Mouse (Mus musculus) heart, adult 9 months (tissue): ENCODE data around the gene Pla2g5.
"Not testable (repeated sequence)": the region's sequence is repeated elsewhere in the genome, so short reads cannot be mapped to it uniquely, and the experiment has no call there.

Source experiments
- DNase-seq, 2 experiments: peaks; one replicate each; pipeline ENCODE4 v3.0.0; 2022; ENCODE audit warnings: low spot score in 2 of 2

Pla2g5 gene

DNA sequence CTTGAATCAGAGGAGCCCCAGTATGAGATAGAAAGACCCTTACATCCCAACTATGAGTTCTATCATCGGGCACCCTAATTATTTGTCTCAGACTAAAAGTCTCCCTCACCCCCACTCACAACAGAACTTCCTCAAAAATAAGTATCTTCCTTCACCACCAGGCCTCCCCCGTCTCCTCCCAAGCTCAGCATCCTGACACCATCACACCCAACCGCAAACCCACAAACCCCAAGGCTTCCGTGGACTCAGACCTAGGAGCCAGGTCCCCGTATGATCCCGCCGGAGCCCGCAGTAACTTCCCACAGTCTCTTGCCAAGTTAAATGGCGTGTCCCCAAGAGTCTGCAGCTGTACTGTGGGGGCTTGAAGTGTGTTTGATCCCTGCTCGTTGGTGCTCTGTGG, 5.7 kb downstream of the Pla2g5 start:
- no peak for DNase-seq

DNA sequence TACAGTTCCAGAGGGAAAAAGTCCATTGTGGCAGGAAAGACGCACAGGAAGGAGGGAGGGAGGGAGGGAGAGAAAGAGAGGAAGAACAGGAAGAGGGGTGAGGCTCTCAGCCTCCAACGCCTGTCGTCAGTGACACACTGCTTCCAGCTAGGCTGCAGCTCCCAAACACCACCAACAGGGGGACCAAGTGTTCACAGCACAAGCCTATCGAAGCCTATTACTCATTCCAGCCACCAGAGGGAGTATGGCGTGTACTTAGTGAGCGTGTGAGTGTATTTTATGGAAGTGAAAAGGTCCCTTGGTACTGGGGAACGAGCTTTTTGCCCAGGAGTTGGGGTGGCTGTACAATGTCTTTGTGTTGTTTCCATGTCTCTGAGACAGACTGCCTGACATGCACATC, 6.8 kb downstream of the Pla2g5 start:
- DNase-seq = peak in 1 of 2 experiments; percentile 28

DNA sequence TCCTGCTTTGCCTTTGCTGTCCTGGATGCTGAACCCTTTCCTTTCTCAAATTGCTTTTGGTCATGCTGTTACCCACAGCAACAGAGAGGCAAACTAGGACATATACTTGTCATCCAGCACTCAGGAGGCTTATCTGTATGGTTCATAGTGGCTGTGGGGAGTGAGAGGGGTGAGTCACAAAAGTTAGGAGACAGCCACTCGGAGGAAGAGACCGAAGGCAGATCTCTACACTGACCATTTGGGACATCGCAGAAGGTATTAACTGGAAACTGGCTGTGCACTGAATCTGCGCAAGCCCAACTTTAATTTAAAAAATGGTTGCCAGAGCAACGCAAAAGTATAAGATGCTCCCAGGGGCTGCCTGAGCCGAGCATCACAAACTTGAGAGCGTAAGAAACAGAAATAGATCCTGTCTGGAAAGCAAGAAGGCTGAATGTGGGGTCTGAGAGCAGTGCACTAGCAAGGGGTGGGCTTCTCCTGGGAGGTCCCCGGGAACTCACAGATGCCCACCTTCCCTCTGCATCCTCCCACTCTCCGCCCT, 8.1 kb downstream of the Pla2g5 start:
- DNase-seq = no peak

DNA sequence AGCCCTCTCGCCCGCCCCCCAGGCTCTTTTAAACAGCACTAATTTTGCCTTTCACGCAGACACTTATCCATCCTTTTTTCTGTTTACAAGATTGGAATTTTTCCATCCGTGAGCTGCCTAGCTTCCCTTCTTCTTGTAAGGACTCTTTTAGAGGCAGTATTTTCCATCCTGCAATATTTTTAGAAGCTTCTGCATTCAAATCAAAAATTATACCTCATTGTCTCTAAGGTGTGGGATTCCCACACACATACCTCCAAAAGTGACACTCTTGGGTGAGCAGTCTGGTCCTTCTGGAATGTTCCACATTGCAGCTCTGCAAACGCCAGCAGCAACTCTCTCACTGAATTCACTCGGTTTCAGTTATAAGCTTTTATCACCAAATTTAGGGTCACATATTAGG, 10.3 kb downstream of the Pla2g5 start:
- DNase-seq = no peak

DNA sequence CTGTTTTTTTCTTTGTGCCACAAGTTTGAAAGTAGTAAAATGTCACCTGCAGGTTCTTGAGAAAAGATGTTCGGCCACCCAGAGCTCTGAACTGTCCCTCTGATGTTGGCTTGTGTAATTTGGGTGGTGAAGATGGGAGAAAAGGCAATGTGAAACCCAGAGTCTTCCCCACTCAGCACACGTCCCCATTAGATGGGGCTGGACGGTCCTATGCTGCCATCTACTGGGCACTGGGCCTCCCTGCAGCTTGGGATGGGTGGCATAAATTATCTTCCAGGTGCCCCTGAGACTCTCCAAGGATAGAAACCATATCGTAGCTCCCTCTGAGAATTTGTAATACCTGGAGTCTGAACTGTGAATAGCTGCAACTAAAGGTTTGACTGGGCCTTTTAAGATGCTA, 11.8 kb downstream of the Pla2g5 start:
- DNase-seq = peak; percentile 24 to 56

DNA sequence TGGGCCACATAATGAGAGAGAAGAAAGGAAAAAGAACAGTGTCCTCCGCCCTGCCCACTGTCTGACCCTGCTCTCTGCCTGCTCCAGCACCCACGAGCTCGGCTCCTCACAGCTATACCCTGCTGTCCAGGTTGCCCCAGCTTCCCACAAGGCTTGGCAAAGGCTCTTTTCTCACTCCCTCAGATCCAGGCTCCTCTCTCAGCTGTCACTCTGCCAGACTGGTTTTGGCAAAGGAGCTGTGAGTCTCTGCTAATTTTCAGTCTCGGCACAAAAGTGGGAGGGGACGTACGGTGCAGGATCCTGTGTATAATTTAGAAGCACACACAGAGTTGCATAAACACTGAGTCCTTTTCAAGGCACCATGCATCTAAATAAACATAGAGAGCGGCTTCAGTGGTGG, 21.9 kb downstream of the Pla2g5 start:
- DNase-seq = no peak

DNA sequence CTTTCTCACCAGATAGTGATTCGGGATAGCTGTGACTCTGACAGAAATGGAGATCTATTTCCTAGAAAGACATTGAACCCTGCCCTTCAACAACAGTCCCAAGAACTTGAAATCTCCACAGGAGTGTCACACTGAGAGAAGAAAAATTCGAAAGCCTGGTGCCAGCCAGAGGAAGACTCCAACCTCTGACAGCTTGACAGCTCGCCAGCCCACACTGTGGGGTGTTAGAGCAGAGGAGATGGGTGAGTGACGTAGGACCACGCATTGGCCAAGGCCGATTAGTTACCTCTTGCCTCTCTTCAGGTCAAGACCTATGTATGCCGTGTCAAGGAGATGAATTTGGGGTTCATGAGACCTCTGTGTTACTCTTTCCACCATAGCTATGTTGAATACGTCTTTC, 22.6 kb downstream of the Pla2g5 start:
- no peak for DNase-seq

DNA sequence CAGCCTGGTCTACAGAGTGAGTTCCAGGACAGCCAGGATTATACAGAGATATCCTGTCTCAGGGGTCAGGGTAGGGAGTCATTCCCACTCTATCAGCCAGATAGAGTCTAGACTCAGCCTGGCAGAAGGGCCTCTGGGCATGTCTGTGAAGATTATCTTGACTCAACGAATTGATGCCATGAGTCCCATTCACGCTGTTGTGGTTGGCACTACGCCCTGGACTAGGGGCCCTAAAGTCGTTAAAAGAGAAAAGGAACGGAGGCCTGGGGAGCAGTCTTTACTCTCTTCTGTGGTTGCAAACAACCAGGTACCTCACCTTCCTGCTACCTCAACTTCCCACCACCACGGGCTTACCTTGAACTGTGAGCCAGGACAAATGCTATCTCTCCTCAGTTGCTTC, 23.5 kb downstream of the Pla2g5 start:
- DNase-seq = no peak

DNA sequence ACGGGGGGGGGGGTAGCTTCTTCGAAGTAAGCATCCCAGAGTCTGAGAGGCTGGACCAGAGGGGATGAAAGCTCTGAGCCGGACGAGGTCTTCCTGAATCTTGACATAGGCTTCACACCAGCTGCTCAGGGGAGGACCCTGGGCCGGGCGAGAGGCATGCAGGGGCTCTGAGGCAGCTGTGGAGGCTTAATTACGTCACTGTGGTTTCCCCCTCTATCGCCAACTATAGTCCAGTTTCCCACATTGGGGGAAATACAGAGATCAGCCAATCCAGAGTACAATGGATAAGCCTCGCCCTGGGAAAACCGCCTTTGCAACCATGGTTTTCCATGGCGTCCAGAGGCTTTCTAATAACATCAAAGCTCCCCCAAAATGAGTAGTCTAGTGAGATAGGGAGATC, 36.1 kb downstream of the Pla2g5 start:
- DNase-seq = no peak

DNA sequence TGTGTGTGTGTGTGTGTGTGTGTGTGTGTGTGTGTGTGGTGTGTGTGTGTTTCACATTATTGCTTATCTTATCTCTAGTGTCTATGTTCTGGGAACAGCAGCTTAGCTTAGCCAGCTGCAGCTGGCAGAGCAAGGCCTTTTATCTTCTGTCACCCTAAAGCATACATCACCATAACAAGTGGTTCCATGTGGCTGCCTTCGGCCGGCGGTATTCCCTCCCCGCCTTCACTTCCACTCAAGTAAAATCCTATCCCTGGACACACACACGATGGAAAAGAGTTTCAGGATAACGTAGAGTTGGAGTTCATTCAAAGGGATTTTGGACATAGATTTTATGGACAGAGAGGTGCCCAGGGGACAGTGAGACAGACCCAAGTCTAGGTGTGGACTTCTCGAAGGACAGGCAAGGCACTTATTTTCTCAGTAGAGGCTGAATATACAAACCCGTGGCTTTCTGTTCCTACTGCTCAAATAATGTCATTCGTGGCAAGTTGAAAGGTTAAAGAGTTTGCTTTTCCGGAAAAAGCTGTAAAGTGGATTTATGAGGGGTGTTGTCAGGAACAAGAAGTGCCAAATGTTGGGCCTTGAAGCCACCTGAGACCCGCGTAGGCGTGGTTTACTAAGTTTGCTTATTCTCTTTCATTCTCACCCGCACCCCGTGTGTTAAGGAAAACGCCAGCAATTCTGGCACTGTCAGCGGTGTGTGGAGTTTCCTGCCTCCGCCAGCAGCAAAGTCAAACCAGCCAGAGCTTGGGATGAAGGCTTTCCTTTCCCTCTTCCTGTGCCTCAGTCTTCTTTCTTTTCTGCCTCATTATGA, 37.3 kb downstream of the Pla2g5 start:
- no peak for DNase-seq

DNA sequence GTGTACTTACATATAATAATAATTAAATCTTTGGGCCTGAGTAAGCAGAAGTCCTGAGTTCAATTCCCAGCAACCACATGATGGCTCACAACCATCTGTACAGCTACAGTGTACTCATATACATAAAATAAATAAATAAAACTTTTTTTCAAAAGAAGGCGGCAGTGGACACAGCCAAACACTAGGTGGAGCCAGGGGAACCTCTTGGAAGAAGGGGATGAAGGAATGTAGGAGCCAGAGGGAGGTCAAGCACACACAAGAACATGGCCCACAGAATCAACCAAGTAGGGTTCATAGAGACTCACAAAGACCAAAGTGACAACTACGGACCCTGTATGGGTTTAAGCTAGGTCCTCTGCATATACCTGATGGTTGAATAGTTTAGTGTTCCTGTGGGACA, 38.6 kb downstream of the Pla2g5 start:
- DNase-seq = no peak

DNA sequence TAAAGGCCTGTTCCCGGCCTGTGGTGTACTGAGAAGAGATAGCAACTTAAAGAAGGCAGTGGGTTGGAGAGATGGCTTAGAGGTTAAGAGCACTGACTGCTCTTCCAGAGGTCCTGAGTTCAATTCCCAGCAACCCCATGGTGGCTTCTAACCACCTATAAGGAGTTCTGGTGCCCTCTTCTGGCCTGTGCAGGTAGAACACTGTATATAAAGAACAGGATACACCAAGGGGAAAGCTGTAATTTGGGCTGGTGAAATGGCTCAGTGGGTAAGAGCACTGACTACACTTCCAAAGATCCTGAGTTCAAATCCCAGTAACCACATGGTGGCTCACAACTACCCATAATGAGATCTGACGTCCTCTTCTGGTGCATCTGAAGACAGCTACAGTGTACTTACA, 39.1 kb downstream of the Pla2g5 start:
- not testable (repeated sequence) for DNase-seq

DNA sequence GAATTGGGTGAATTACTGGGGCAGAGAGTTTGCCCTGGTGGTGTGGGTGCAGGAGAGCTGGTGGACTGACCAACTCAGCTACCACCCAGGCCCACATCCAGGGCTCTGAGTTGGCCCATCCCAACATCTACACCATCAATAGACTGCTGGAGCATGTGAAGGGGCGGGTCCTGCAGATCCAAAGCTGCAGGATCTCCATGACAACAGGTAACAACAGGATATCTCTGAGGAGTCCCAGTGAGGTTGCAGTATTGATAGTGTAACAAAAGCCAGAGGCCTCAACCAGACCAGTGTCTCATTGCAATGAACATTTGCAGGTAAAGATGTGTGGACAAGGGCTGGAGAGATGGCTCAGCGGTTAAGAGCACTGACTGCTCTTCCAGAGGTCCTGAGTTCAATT, 42.2 kb downstream of the Pla2g5 start:
- no peak for DNase-seq

DNA sequence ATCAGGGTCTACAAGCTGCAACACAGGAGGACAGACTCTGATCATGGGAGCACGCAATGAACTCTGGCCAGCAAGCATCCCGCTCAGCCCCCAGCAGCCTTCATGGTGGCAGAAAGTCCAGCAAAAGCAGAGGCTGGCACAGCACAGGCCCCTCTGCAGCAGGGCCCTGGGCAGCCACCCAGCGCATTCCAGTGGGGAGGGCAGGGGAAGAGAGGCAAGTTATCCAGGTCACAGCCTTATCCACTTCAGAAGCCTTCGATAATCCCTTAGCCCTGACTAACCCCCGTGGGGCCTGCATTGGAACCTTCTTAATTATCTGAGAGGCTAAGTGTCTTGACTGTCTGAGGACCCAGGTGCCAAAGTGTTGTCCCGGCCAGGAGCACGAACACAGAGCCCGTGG, 44.2 kb downstream of the Pla2g5 start:
- DNase-seq = peak; percentile 35 to 61

DNA sequence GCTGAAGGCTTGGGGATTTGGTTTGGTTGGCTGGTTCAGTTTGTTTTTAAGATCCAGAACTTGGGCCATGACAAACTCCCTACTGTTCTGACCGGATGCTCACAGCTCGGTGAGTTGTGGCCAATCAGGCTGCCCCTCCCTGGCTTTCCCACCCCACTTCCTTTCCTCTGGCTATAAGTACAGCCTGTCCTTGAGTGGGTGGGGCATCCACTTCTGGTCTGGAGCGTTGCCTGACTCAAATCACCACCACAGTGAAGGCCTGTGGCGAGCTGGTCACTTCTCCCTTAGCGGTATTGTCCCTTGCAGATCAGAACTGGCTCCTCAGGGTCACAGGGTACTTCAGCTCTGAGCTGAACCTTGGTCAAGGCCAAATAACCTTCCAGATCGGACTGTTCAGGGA, 45.5 kb downstream of the Pla2g5 start:
- no peak for DNase-seq

DNA sequence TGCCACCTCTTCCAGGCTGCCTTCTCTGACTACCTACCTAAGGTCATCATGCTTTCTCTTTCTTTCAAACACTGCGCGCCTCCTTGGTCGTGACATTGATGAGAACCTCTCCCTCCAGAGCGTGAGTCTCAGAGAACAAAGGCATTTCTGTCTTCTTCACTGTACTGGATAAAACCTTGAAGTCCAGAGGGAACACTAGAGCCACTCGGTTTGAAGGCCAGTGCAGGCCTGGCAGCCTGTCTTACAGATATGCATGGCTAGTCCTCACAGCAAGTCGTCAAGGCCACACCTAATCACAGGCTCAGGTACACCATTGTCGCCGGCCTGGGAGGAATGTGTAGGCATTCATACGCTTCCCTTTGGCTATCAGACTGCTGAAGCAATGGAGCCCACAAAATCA, 47.1 kb downstream of the Pla2g5 start:
- no peak for DNase-seq

DNA sequence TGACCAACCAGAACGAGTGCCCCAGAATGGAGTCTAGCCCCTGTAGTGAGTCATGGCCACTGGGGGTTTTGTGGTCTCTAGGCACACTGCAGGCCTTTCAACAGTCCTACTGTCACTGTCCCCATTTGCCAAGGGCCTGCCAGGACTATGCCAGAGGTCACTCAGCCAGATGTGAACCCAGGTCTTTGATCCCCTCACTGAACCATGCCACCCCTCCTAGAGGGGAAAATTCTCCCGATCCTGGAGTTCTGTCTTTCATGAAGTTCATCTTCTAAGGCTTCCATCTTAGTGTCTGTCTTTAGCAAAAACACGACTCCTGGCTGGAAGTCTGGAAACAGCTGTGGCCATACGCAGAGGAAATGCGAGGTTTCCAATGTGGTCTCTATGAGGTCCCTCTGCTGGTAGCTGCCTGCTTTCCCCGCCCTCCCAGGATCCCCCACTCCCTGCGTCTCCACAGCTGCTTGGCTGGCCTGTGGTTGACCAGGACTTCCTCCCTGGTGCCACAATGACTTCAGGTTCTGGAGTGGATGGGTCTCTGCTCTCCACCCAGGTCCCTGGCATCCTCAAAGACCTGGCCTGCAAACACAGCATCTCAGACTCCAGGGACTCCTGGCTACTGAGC, 56.3 kb downstream of the Pla2g5 start:
- DNase-seq = no peak

DNA sequence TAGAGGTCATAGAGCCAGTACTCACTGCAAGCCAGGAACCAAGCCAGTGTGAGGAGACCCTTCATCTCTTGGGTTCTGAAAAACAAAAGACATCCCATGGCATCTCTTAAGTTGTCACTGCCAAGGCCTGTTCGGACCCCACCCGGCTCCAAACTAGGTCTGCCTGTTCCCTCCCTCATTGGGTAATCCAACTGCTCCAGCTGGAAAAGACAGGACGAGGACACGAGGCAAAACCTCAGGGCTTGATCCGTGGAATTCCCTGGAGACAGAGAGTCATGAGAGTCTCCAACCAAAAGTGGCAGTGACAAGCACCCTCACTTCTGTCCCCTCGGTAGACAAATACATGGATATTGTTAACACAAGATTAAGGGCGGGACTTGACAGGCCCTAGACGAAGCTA, 57.1 kb downstream of the Pla2g5 start:
- DNase-seq = no peak

DNA sequence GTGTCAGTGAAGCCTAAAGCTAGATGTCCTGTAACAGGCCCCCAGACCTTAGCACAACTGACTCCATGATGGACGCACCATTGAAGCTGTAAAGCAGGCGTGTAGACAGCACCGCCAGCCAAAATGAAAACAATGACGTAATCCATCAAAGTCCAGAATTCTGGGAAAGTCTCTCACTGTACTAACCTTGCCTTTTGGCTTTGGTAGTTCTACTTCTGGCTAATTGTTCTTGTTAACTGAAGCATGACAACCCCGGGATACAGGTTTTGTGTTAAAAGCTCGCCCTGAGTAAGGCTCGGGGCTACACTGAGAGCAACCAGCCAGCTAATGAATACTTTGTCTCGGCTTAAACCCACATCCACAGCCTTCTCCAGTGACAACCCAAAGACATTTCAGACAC, 58.0 kb downstream of the Pla2g5 start:
- no peak for DNase-seq

DNA sequence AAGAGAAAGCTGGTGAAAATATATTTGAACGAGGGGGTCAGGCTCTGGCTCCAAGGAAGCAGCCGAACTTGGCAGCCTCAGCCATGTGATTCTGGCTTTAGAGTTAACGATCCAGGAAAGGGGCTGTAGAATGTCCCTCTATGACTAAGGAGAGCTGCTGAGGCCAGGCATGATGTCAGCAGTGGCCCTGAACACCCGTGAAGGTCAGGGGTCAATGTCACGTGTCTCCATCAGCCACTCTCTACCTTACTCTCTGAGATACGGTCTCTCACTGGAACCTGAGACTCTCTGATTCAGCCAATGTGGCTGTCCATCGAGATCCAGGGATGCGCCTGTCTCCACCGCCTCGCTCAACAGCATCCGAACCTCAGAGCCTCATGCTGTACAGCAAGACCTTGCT, 60.4 kb downstream of the Pla2g5 start:
- DNase-seq = no peak

DNA sequence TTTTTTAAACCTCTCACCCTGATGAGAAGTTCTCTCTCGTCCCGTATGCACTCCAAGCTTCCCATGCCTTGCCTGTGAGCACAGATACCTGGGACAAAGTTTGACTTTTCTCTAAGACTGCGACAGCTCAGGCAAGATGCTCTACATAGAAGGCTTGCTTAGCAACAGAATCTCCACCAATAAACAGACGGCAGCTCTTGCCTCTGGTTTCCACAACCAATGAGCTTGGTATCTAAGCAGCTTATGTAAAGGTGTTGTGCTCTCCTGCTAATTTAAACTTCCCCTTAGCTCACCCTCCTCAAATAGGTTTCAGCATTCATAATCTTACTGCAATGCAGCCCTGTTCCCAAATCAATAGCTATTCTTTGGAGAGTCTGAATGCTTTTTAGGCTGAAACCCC, 61.7 kb downstream of the Pla2g5 start:
- no peak for DNase-seq

DNA sequence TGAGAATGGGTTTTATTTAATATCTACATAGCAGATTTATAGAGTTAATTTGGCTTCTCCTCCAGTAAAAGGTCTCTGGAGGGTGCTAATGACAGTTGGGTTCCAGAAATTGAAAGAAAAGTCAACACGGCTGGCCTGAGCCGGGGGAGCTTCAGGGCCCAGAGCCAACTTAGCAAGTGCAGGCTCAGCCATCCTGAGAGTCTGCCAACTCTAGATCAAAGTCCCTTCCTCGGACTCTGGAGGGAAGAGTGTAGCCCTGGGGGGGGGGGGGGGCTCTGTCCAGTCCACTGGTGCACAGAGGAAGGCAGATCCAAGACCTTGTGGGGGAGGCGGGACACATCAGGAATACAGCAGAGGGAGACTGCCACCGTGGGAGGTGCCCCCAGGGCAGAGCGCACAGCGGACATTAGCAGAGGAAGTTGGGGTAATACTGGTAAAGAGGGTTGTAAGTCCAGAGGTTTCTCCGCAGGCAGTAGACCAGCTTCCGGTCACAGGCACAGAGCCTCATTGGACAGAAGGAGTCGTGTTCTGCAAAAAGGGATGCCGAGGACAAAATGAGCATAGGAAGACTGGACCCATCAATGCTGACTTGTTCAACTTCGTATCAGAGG, 63.0 kb downstream of the Pla2g5 start:
- DNase-seq = no peak

DNA sequence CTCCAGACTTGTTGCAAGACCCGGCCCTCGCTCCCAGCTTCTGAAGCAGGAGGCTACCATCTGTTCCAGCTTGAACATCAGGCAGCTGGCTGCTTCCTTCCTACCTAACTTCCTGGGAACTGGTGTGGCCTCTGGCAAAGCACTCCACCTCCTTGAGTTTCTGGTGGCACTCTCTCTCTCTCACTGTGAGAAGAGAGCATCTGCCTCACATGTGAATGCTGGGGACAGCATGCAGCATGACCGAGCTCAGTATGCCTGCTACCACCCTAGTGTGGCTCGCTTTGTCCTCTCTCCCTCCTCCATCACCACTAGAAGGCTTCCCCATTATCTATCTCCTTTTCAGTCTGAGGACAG, 66.1 kb downstream of the Pla2g5 start:
- DNase-seq = no peak
